Mouse (Mus musculus): ENCODE measurements around the gene Myo18b. TPM values are rescaled to one million over a fixed set of nuclear protein-coding genes. Genes with fewer than 3 reads are reported as not detected.

The Myo18b gene
- 36.8 and 39.4 TPM in 2 replicates for polyA plus RNA-seq (2012; rRNA removed)

DNA sequence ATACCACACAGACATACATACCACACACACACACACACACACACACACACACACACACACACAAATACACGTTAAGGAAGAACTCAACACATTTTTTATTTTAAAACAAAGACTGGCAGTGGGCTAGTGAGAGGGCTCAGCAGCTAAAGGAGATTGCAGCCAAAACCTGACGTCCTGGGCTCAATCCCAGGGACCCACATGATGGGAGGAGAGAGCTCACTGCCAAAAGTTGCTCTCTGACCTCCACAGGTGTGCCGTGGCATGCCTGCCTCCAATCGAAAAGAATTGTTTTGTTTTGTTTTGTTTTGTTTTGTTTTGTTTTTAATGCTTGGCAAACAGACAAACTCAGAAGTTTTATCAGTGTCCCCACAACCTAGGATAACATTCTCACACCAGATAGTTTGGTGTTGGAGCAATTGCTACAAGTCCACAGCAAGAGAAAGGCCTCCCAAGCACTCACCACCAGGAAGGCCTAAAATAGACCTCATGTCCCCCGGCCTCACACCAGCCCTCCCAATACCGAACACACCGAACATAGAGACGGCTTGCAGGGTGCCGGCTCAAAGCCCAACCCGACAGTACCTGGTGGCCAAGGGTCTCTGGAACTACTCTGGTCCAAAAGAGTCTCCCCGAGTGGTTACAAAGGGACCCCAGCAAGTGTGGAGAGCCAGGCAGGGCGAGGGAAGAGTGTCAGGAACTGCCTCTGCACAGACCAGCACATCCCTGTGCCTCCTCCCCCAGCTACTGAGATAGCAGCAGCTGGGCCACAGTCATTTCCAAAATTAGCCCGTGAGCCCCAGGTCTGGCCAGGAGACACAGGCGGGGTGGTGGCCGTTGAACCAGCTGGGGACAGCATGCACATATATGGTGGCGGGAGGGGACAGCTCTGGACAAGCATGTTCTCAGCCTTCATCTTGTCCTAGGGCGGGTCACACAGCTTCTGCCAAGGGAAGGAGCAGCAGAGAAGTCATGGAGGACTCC is at the start of gene Myo18b:
Gene Myo18b, minus strand, starts transcription at position 689 of the 981 bp plus-strand sequence.
- peaks cover 6% of the 10 kb centered on the region for H3K4me1 ChIP-seq (ENCODE audit: control insufficient read depth, insufficient read depth, low read length)

GRCm38 (mm10) chr5:112945925-112946324 is 49.8 kb upstream of the Myo18b start:
- no peaks in the 10 kb centered on the region for H3K27me3 ChIP-seq (ENCODE audit: control insufficient read depth, insufficient read depth, low read length)
- no peak overlapping the region for H3K27ac ChIP-seq (ENCODE audit: control insufficient read depth, insufficient read depth, low read depth, low read length)
- no peak overlapping the region for H3K4me3 ChIP-seq (ENCODE audit: control insufficient read depth, low read depth, low read length)
- H3K4me1 ChIP-seq (ENCODE audit: control insufficient read depth, insufficient read depth, low read length): no peaks in the 10 kb centered on the region
- TF ChIP-seq CTCF (IDR thresholded peaks at IDR 0.05; ENCODE audit: control insufficient read depth, insufficient read depth, insufficient replicate concordance, low read depth, low read length): no peak
- TF ChIP-seq POLR2A (IDR thresholded peaks at IDR 0.05; ENCODE audit: control insufficient read depth, low read depth, low read length): no peak
- H3K36me3 ChIP-seq (ENCODE audit: control insufficient read depth, insufficient read depth, low read length): no peaks in the 10 kb centered on the region

More for the DNA sequence above, at the start of gene Myo18b:
- no peak within 1 kb of the TSS for H3K4me3 ChIP-seq (ENCODE audit: control insufficient read depth, low read depth, low read length)
- no peak for TF ChIP-seq POLR2A (IDR thresholded peaks at IDR 0.05; ENCODE audit: control insufficient read depth, low read depth, low read length)
- TF ChIP-seq CTCF (IDR thresholded peaks at IDR 0.05; ENCODE audit: control insufficient read depth, insufficient read depth, insufficient replicate concordance, low read depth, low read length): no peak
- no peak within 1 kb of the TSS for H3K27ac ChIP-seq (ENCODE audit: control insufficient read depth, insufficient read depth, low read depth, low read length)
- H3K36me3 ChIP-seq (ENCODE audit: control insufficient read depth, insufficient read depth, low read length): no peaks in the 10 kb centered on the region
- H3K27me3 ChIP-seq (ENCODE audit: control insufficient read depth, insufficient read depth, low read length): no peaks in the 10 kb centered on the region

DNA sequence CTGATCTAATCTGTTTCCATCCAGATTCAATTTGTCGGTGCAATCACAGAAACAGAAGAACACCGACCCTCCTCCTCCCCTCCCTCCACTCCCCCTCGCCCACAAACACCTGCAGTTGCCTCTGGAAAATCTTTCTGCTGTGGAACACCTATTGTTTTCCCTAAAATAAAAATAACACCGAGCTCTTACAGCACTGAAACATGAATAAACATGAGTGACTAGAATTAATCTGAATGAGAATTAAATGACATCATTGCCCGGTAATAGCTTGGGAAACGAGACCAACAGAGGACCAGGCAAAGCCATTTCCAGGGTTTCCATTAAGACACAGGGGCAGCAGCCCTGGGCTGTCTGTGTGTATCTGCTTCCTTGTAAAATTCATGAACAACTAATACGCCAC is 46.1 kb upstream of the Myo18b start:
- Histone ChIP-seq H3K4me3 (ENCODE audit: control insufficient read depth, low read depth, low read length) (no peak overlapping the region), H3K27ac (ENCODE audit: control insufficient read depth, insufficient read depth, low read depth, low read length) (no peak overlapping the region), H3K36me3 (ENCODE audit: control insufficient read depth, insufficient read depth, low read length) (no peaks in the 10 kb centered on the region), H3K4me1 (ENCODE audit: control insufficient read depth, insufficient read depth, low read length) (no peaks in the 10 kb centered on the region), H3K27me3 (ENCODE audit: control insufficient read depth, insufficient read depth, low read length) (no peaks in the 10 kb centered on the region)
- TF ChIP-seq CTCF (IDR thresholded peaks at IDR 0.05; ENCODE audit: control insufficient read depth, insufficient read depth, insufficient replicate concordance, low read depth, low read length): no peak
- no peak for TF ChIP-seq POLR2A (IDR thresholded peaks at IDR 0.05; ENCODE audit: control insufficient read depth, low read depth, low read length)

DNA sequence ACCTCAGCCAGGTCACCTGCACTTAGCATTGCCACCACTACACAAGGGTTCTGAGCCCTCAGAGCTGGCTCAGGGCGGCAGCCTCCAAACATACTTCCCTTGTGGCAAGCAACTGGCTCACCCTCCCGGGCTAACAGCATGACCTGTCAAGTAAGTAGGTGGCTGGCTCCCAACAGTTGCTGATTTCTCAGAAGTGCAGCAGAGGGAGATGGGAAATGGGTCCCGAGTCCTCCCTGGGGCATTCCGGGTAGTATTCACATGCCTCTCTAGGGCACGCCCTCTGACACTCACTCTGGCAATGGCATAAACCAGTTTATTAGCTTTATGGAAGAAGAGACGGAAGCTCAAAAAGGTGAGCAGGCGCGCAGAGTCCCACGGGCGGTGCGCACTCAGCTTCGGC is 44.8 kb upstream of the Myo18b start:
- H3K27ac ChIP-seq (ENCODE audit: control insufficient read depth, insufficient read depth, low read depth, low read length): no peak overlapping the region
- no peak overlapping the region for H3K4me3 ChIP-seq (ENCODE audit: control insufficient read depth, low read depth, low read length)
- no peaks in the 10 kb centered on the region for H3K36me3 ChIP-seq (ENCODE audit: control insufficient read depth, insufficient read depth, low read length)
- H3K27me3 ChIP-seq (ENCODE audit: control insufficient read depth, insufficient read depth, low read length): no peaks in the 10 kb centered on the region
- no peaks in the 10 kb centered on the region for H3K4me1 ChIP-seq (ENCODE audit: control insufficient read depth, insufficient read depth, low read length)
- TF ChIP-seq CTCF (IDR thresholded peaks at IDR 0.05; ENCODE audit: control insufficient read depth, insufficient read depth, insufficient replicate concordance, low read depth, low read length): no peak
- no peak for TF ChIP-seq POLR2A (IDR thresholded peaks at IDR 0.05; ENCODE audit: control insufficient read depth, low read depth, low read length)

GRCm38 (mm10) chr5:112936632-112937031 is 40.5 kb upstream of the Myo18b start:
- TF ChIP-seq CTCF (IDR thresholded peaks at IDR 0.05; ENCODE audit: control insufficient read depth, insufficient read depth, insufficient replicate concordance, low read depth, low read length) (no peak), POLR2A (IDR thresholded peaks at IDR 0.05; ENCODE audit: control insufficient read depth, low read depth, low read length) (no peak)
- H3K4me3 ChIP-seq (ENCODE audit: control insufficient read depth, low read depth, low read length): no peak overlapping the region
- no peak overlapping the region for H3K27ac ChIP-seq (ENCODE audit: control insufficient read depth, insufficient read depth, low read depth, low read length)
- H3K4me1 ChIP-seq (ENCODE audit: control insufficient read depth, insufficient read depth, low read length): no peaks in the 10 kb centered on the region
- no peaks in the 10 kb centered on the region for H3K27me3 ChIP-seq (ENCODE audit: control insufficient read depth, insufficient read depth, low read length)
- H3K36me3 ChIP-seq (ENCODE audit: control insufficient read depth, insufficient read depth, low read length): no peaks in the 10 kb centered on the region

- TF ChIP-seq CTCF (IDR thresholded peaks at IDR 0.05; ENCODE audit: control insufficient read depth, insufficient read depth, insufficient replicate concordance, low read depth, low read length): no peak
- TF ChIP-seq POLR2A (IDR thresholded peaks at IDR 0.05; ENCODE audit: control insufficient read depth, low read depth, low read length): no peak
- H3K36me3 ChIP-seq (ENCODE audit: control insufficient read depth, insufficient read depth, low read length): no peaks in the 10 kb centered on the region
- H3K4me3 ChIP-seq (ENCODE audit: control insufficient read depth, low read depth, low read length): no peak overlapping the region
- no peak overlapping the region for H3K27ac ChIP-seq (ENCODE audit: control insufficient read depth, insufficient read depth, low read depth, low read length)
- H3K27me3 ChIP-seq (ENCODE audit: control insufficient read depth, insufficient read depth, low read length): no peaks in the 10 kb centered on the region
- H3K4me1 ChIP-seq (ENCODE audit: control insufficient read depth, insufficient read depth, low read length): no peaks in the 10 kb centered on the region
Observed at GRCm38 (mm10) chr5:112935436-112935835, 39.3 kb upstream of the Myo18b start.

- no peaks in the 10 kb centered on the region for H3K27me3 ChIP-seq (ENCODE audit: control insufficient read depth, insufficient read depth, low read length)
- H3K36me3 ChIP-seq (ENCODE audit: control insufficient read depth, insufficient read depth, low read length): no peaks in the 10 kb centered on the region
- no peak overlapping the region for H3K27ac ChIP-seq (ENCODE audit: control insufficient read depth, insufficient read depth, low read depth, low read length)
- H3K4me1 ChIP-seq (ENCODE audit: control insufficient read depth, insufficient read depth, low read length): no peaks in the 10 kb centered on the region
- TF ChIP-seq CTCF (IDR thresholded peaks at IDR 0.05; ENCODE audit: control insufficient read depth, insufficient read depth, insufficient replicate concordance, low read depth, low read length): no peak
- TF ChIP-seq POLR2A (IDR thresholded peaks at IDR 0.05; ENCODE audit: control insufficient read depth, low read depth, low read length): no peak
- no peak overlapping the region for H3K4me3 ChIP-seq (ENCODE audit: control insufficient read depth, low read depth, low read length)
Observed at GRCm38 (mm10) chr5:112932878-112933567, 36.9 kb upstream of the Myo18b start.
